Mouse (Mus musculus) liver, adult 2 months (tissue): ENCODE results near the gene Upk1a. TPM values are rescaled to one million over a fixed set of nuclear protein-coding genes. Genes with fewer than 3 reads are reported as not detected.

Source experiments
- DNase-seq: peaks from one replicate; pipeline ENCODE4 v3.0.0-alpha.2; 2011; ENCODE audit warnings: low read depth, low spot score; ENCODE audit errors: extremely low read depth
- H3K27ac ChIP-seq: fragments of 200-500 bp; replicated peaks from 2 replicates; pipeline ENCODE4 v1.5.1; 2012; ENCODE audit warnings: low read depth, mild to moderate bottlenecking, control low read depth, inconsistent platforms, low read length; ENCODE audit not compliant: insufficient read depth
- H3K27me3 ChIP-seq: fragments of 200-500 bp; 2 replicates; pipeline ENCODE4 v1.6.1; 2012; ENCODE audit warnings: mild to moderate bottlenecking, moderate library complexity, low read length, inconsistent platforms; ENCODE audit not compliant: control insufficient read depth, insufficient read depth
- H3K36me3 ChIP-seq: fragments of 200-500 bp; 2 replicates; pipeline ENCODE4 v1.6.1; 2012; ENCODE audit warnings: low read length, inconsistent platforms; ENCODE audit not compliant: control insufficient read depth, insufficient read depth
- H3K4me1 ChIP-seq: fragments of 200-500 bp; 2 replicates; pipeline ENCODE4 v1.6.1; 2011; ENCODE audit warnings: low read length; ENCODE audit not compliant: control insufficient read depth, insufficient read depth
- H3K4me3 ChIP-seq: fragments of 200-500 bp; 2 replicates; pipeline ENCODE4 v1.5.1; 2011; ENCODE audit warnings: low read depth, mild to moderate bottlenecking, control low read depth, low read length, moderate library complexity; ENCODE audit not compliant: insufficient read depth
- H3K79me2 ChIP-seq: fragments of 200-500 bp; 2 replicates; pipeline ENCODE4 v1.6.1; 2012; ENCODE audit warnings: inconsistent platforms, mild to moderate bottlenecking, low read length, moderate library complexity; ENCODE audit not compliant: control insufficient read depth, insufficient read depth
- H3K9ac ChIP-seq: fragments of 200-500 bp; 2 replicates; pipeline ENCODE4 v1.6.1; 2012; ENCODE audit warnings: low read depth, mild to moderate bottlenecking, control low read depth, inconsistent platforms, low read length
- CTCF ChIP-seq: fragments of 200-500 bp; IDR thresholded peaks from 2 replicates; pipeline ENCODE4 v1.5.1; 2011; ENCODE audit warnings: low read depth, low read length, control low read depth
- POLR2A ChIP-seq: fragments of 200-500 bp; IDR thresholded peaks from 2 replicates; pipeline ENCODE4 v1.6.1; 2011; ENCODE audit warnings: low read length, control low read depth; ENCODE audit not compliant: insufficient read depth; ENCODE audit errors: extremely low read depth
- WGBS: fragments of 180-500 bp; shearing (Covaris S2); methylation state at CpG from one replicate; pipeline ENCODE4 v1.1.7; 2018; 5-methylcytosine and 5-hydroxymethylcytosine counted together
- polyA plus RNA-seq: library from polyadenylated mRNA; depleted of rRNA; stranded (reverse); fragments of >200 nt; gene quantifications from 2 replicates; pipeline ENCODE4 v1.2.3, GENCODE M21; 2012
- total RNA-seq: library from RNA; depleted of rRNA; stranded (reverse); fragments of >200 nt; gene quantifications from 2 replicates; pipeline ENCODE4 v1.2.3, GENCODE M21; 2014

Gene Upk1a
- total and polyA plus RNA-seq, 2 experiments, result 0.23 TPM; not detected in 1

DNA sequence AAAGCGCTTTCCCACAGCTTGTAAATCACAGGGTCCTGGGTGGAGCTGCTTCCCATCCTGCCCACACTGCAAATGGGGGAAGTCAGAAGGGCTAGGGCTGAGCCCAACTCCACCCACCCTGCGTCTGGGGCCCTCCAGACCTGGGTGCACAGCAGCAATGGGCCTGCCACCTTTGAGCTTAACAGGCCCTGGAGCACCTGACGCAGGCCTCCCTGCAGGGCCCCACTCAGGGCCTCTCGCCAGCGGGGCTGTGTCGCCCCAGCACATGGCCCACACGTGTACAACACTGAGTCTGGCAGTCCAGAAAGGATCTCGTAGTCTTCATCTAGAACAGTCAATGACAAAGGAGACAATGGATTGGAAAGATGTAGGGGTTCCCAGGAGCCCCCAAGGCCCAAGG, 32.7 kb downstream of the Upk1a start:
- H3K36me3 ChIP-seq, result peaks cover 52% of the 10 kb centered on the region
- no peak overlapping the region for H3K27ac ChIP-seq
- 97% methylated on average over 8 of the region's 8 CpGs for WGBS
- no peak overlapping the region for H3K4me3 ChIP-seq
- H3K79me2 ChIP-seq, result peaks cover 11% of the 10 kb centered on the region
- TF ChIP-seq CTCF (no peak), POLR2A (no peak)
- no peak overlapping the region for H3K9ac ChIP-seq
- H3K27me3 ChIP-seq, result no peaks in the 10 kb centered on the region
- no peak for DNase-seq
- no peaks in the 10 kb centered on the region for H3K4me1 ChIP-seq

DNA sequence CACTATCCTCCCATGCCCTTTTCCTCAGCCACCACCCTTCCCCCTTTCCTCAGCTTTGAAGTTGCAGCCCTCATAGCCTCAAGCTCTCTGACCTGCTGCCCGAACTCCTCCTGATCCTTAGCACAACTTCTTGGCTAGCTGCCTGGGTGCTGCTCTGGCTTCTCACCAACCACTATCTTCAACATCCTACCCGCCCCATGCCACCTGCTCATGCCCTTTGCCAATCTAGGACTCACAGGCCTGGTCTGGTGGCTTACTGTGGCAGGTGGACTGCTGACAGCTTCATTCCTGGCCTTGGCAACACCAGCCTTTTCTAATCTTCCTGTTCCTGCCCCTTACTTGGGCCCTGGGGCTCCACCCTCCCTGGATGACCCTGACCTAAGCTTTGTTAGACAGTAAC, 39.7 kb downstream of the Upk1a start:
- Histone ChIP-seq H3K4me1 (no peaks in the 10 kb centered on the region), H3K79me2 (no peaks in the 10 kb centered on the region), H3K4me3 (no peak overlapping the region), H3K9ac (no peak overlapping the region), H3K27ac (no peak overlapping the region), H3K36me3 (peaks cover 52% of the 10 kb centered on the region), H3K27me3 (no peaks in the 10 kb centered on the region)
- TF ChIP-seq POLR2A (no peak), CTCF (no peak)
- DNase-seq, result peak; percentile 58
- 11% methylated on average over 2 of the region's 2 CpGs for WGBS

DNA sequence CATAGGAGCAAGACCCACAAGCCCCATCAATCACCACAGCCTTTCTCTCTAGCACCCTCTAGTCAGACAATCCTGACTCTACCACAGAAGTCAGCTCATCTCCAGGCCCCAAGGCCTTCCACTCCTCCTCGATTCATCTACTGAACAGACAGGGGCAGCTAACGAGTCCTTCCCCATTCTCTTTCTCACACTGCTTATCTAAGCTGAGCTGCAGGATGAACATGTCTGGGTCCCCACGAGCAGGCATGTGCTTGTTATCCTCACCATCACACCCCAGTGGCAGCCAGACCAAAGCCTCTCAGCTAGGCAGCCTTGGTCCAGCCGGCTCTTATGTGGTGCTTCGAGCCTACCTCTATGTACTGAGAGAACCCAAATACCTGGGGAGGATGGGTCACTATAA, 40.3 kb downstream of the Upk1a start:
- no peak overlapping the region for H3K27ac ChIP-seq
- 95% methylated on average over 5 of the region's 5 CpGs for WGBS
- TF ChIP-seq POLR2A, result no peak

DNA sequence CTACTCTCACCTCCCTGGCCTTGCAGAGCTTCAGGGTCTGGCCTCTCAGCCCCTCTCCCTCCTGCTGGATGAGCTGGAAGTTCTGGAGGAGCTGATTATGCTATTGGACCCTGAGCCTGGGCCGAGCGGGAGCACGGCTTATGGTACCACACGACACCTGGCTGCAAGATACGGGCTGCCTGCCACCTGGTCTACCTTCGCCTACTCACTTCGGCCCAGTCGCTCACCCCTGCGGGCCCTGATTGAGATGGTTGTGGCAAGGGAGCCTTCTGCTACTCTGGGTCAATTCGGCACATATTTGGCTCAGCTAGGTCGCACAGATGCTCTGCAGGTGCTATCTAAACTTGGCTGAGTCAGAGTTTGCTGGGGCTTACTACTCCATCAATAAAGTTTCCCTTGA, 45.1 kb downstream of the Upk1a start:
- DNase-seq, result no peak
- Histone ChIP-seq H3K27me3 (no peaks in the 10 kb centered on the region), H3K9ac (no peak overlapping the region), H3K27ac (no peak overlapping the region), H3K4me3 (no peak overlapping the region), H3K4me1 (peaks cover 5% of the 10 kb centered on the region), H3K79me2 (no peaks in the 10 kb centered on the region), H3K36me3 (peaks cover 26% of the 10 kb centered on the region; the same call in 1 of the 2 replicates)
- TF ChIP-seq POLR2A, result no peak
- no peak for TF ChIP-seq CTCF
- 89% methylated on average over 11 of the region's 11 CpGs for WGBS

More for the DNA sequence above, 40.3 kb downstream of the Upk1a start:
- Histone ChIP-seq H3K4me1 (no peaks in the 10 kb centered on the region), H3K79me2 (no peaks in the 10 kb centered on the region), H3K36me3 (peaks cover 50% of the 10 kb centered on the region), H3K4me3 (no peak overlapping the region), H3K27me3 (no peaks in the 10 kb centered on the region), H3K9ac (no peak overlapping the region)
- no peak for DNase-seq

DNA sequence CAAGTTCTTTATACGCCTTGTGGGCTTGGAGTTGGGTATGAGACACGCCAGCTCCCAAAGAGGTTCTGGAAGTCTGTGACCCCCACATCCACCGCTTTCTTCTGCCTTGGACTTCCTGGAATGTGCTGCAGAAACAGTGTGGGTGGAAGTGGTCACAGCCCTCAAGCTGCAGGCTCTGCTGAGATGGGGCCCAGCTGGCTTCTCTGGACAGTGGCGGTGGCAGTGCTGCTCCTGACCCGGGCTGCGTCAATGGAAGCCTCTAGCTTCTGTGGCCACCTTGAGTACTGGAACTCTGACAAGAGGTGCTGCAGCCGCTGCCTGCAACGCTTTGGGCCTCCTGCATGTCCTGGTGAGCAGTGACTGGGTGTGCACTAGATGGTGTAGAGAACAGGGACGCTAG, 46.6 kb downstream of the Upk1a start:
- Histone ChIP-seq H3K79me2 (no peaks in the 10 kb centered on the region), H3K27ac (no peak overlapping the region), H3K4me3 (no peak overlapping the region), H3K27me3 (no peaks in the 10 kb centered on the region), H3K9ac (no peak overlapping the region), H3K36me3 (peaks cover 17% of the 10 kb centered on the region; the same call in 1 of the 2 replicates), H3K4me1 (peaks cover 7% of the 10 kb centered on the region)
- TF ChIP-seq CTCF (no peak), POLR2A (no peak)
- DNase-seq, result no peak
- WGBS, result 88% methylated on average over 9 of the region's 9 CpGs

DNA sequence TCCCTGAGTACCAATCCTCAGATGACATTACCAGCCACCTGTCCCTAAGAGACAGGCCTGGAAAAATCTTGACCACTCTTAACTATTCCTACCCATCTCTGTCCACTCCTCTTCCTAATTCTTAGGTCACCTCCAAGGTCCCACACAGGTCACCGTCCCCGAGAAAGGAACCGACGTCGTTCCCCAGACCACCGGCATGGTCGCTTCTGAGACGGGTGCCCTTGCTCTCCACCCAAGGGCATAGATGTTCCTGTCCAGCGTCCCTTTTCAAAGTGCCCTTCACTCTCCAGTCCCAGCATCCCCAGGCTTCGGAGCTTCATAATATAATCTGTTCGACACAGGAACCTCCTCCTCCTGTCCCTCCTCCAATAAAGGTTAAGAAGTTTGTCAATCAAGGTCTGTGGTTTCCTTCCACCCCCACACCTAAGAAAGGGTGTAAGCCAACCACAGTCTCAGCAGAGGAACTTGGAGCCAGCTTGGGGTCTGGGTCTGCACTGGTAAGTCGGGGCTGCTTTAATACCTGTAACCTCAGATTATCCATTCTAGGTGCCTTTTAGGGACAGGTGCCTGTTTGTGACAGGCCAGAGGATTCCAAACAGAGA, 47.6 kb downstream of the Upk1a start, which contains the start of gene Igflr1:
TSS of gene Igflr1 (plus strand) at position 458 of the 602 bp plus-strand sequence.
- no peak for TF ChIP-seq POLR2A
- no peak for TF ChIP-seq CTCF
- Histone ChIP-seq H3K4me1 (peaks cover 9% of the 10 kb centered on the region), H3K4me3 (no peak within 1 kb of the TSS), H3K9ac (no peak within 1 kb of the TSS), H3K27ac (no peak within 1 kb of the TSS), H3K27me3 (no peaks in the 10 kb centered on the region), H3K36me3 (peaks cover 9% of the 10 kb centered on the region; the same call in 1 of the 2 replicates), H3K79me2 (no peaks in the 10 kb centered on the region)
- 96% methylated on average over 12 of the region's 12 CpGs for WGBS
- no peak for DNase-seq
